Comparison of ENCODE assay signal across 13 mouse cellular contexts in the genomic region with DNA sequence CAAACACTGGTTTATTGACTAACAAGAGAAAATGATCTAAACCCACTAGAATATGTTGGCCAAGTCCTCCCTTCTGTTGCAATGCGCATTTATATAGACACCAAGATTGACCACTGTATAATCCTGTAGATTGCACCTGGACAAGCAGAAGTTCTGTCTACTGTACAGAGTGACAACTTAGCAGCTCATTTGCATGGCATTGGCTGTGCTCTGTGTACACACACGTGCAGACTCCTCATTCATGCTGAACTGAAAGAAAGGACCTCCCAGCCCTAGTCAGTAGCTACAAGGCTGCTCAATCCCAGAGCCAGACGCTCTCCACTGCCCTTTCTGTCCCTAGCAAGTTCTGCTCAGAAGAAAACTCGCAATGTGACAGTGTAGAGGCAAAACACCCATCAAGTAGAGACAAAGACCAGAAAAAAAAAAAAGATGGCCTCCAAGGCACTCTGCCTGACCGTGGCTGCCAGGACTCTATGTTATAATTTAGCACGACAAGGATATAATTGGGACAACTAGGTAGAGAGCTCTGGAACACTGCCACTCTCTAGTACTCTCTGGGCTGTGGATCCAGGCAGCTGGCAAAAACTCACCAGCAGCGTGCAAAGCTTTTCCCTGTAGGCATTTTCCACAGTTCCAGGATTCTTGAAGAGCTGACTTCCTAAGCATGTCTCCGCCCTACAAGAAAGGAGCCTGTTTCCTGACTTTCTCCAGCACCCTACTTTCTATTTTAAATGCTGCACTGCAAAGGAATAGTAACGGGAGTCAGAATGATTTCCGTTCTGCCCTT.
DNase-seq lines count a peak whose midpoint lies in the region; ATAC-seq and TF ChIP-seq lines count a peak whose summit lies in the region.
"Had no signal": no experiment of that assay in that cellular context is flagged by ENCODE, and none has a peak within 500 bp of the region (broad histone marks: within the 10 kb centered on the region; RNA-seq: fewer than 3 reads in every experiment).

No protein-coding gene starts in this region.

- H3K27ac ChIP-seq in hindbrain, postnatal 0 days: no peak overlapping the region
- no peak overlapping the region for H3K27ac ChIP-seq in hindbrain, embryonic 14.5 days
- 0 out of 2 replicates have a peak overlapping the region, but pooled peaks have one; percentile 4 for H3K27ac ChIP-seq in stomach, embryonic 16.5 days (ENCODE audit: low read length)
- H3K27ac ChIP-seq in stomach, postnatal 0 days (replicated peaks): no peak overlapping the region
- H3K27ac ChIP-seq: liver, embryonic 13.5 days; macrophage had no signal

- intact Hi-C loops in heart, postnatal 14 days (cut with DNase I): no loop called here

- no peaks in the 10 kb centered on the region for H3K4me1 ChIP-seq in hindbrain, postnatal 0 days (ENCODE audit: insufficient read depth, low read length)
- no peaks in the 10 kb centered on the region for H3K4me1 ChIP-seq in hindbrain, embryonic 14.5 days (replicated peaks; ENCODE audit: control insufficient read depth, insufficient read depth, low read length)
- no peaks in the 10 kb centered on the region for H3K4me1 ChIP-seq in stomach, embryonic 16.5 days (ENCODE audit: control insufficient read depth, insufficient read depth, low read length)
- H3K4me1 ChIP-seq in stomach, postnatal 0 days (replicated peaks; ENCODE audit: control insufficient read depth, insufficient read depth): no peaks in the 10 kb centered on the region
- H3K4me1 ChIP-seq: liver, embryonic 13.5 days had no signal

- TF ChIP-seq EP300 in stomach, postnatal 0 days (optimal IDR thresholded peaks at IDR 0.05): no peak

- no peaks in the 10 kb centered on the region for H3K27me3 ChIP-seq in hindbrain, postnatal 0 days (ENCODE audit: insufficient read depth, low read length)
- no peaks in the 10 kb centered on the region for H3K27me3 ChIP-seq in hindbrain, embryonic 14.5 days (ENCODE audit: control insufficient read depth, insufficient read depth, low read length)
- no peaks in the 10 kb centered on the region for H3K27me3 ChIP-seq in stomach, embryonic 16.5 days (ENCODE audit: control insufficient read depth, insufficient read depth, low read length)
- no peaks in the 10 kb centered on the region for H3K27me3 ChIP-seq in stomach, postnatal 0 days (ENCODE audit: control insufficient read depth, insufficient read depth, low read length)
- H3K27me3 ChIP-seq: liver, embryonic 13.5 days had no signal

- ATAC-seq in hindbrain, postnatal 0 days: no peak
- no peak for ATAC-seq in hindbrain, embryonic 14.5 days (ENCODE audit: low FRiP score)
- ATAC-seq in stomach, embryonic 16.5 days (ENCODE audit: insufficient read depth, low FRiP score): no peak
- no peak for ATAC-seq in stomach, postnatal 0 days (ENCODE audit: low FRiP score, low TSS enrichment)

- no peak overlapping the region for H3K9ac ChIP-seq in hindbrain, postnatal 0 days (replicated peaks; ENCODE audit: low read length)
- no peak overlapping the region for H3K9ac ChIP-seq in hindbrain, embryonic 14.5 days
- no peak overlapping the region for H3K9ac ChIP-seq in stomach, embryonic 16.5 days (ENCODE audit: low read length)
- no peak overlapping the region for H3K9ac ChIP-seq in stomach, postnatal 0 days (ENCODE audit: low read length)
- H3K9ac ChIP-seq: liver, embryonic 13.5 days had no signal

- H3K9me3 ChIP-seq in hindbrain, postnatal 0 days (ENCODE audit: low read length): no peaks in the 10 kb centered on the region
- no peaks in the 10 kb centered on the region for H3K9me3 ChIP-seq in hindbrain, embryonic 14.5 days (ENCODE audit: control insufficient read depth, low read length)
- H3K9me3 ChIP-seq in stomach, embryonic 16.5 days (replicated peaks; ENCODE audit: control insufficient read depth, low read length): no peaks in the 10 kb centered on the region
- no peaks in the 10 kb centered on the region for H3K9me3 ChIP-seq in stomach, postnatal 0 days (ENCODE audit: control insufficient read depth, low read length)
- H3K9me3 ChIP-seq: liver, embryonic 13.5 days had no signal

- no peaks in the 10 kb centered on the region for H3K36me3 ChIP-seq in hindbrain, postnatal 0 days (ENCODE audit: insufficient read depth, low read length)
- H3K36me3 ChIP-seq in hindbrain, embryonic 14.5 days (replicated peaks; ENCODE audit: control insufficient read depth, insufficient read depth): no peaks in the 10 kb centered on the region
- H3K36me3 ChIP-seq in stomach, embryonic 16.5 days (ENCODE audit: control insufficient read depth, insufficient read depth, low read length): no peaks in the 10 kb centered on the region
- H3K36me3 ChIP-seq in stomach, postnatal 0 days (ENCODE audit: control insufficient read depth, insufficient read depth, low read length): no peaks in the 10 kb centered on the region
- H3K36me3 ChIP-seq: liver, embryonic 13.5 days had no signal

- 60% methylated on average over 10 of the region's 10 CpGs for WGBS in hindbrain, postnatal 0 days
- 76% methylated on average over 10 of the region's 10 CpGs for WGBS in hindbrain, embryonic 14.5 days
- 81% methylated on average over 10 of the region's 10 CpGs for WGBS in stomach, embryonic 16.5 days
- 77% methylated on average over 10 of the region's 10 CpGs for WGBS in stomach, postnatal 0 days

- no peak overlapping the region for H3K4me3 ChIP-seq in hindbrain, postnatal 0 days (ENCODE audit: low read length)
- no peak overlapping the region for H3K4me3 ChIP-seq in hindbrain, embryonic 14.5 days (replicated peaks; ENCODE audit: low read length)
- H3K4me3 ChIP-seq in stomach, embryonic 16.5 days (replicated peaks; ENCODE audit: low read length): no peak overlapping the region
- H3K4me3 ChIP-seq in stomach, postnatal 0 days (ENCODE audit: low read depth, low read length): no peak overlapping the region
- H3K4me3 ChIP-seq: erythroblast, embryonic 14.5 days; liver, embryonic 13.5 days had no signal

- no peak overlapping the region for H3K4me2 ChIP-seq in hindbrain, postnatal 0 days (ENCODE audit: low read depth, low read length)
- no peak overlapping the region for H3K4me2 ChIP-seq in hindbrain, embryonic 14.5 days (replicated peaks)
- no peak overlapping the region for H3K4me2 ChIP-seq in stomach, embryonic 16.5 days (ENCODE audit: low read depth, low read length)
- no peak overlapping the region for H3K4me2 ChIP-seq in stomach, postnatal 0 days (replicated peaks; ENCODE audit: low read depth)
- H3K4me2 ChIP-seq: liver, embryonic 13.5 days had no signal

- peak; percentile 33 for DNase-seq in hindbrain, postnatal 0 days (ENCODE audit: low spot score)
- no peak for DNase-seq in hindbrain, embryonic 14.5 days (ENCODE audit: low spot score)
- no peak for DNase-seq in stomach, postnatal 0 days (ENCODE audit: low spot score)
- peak; percentile 4 to 36 for DNase-seq in heart, postnatal 14 days
- DNase-seq in telencephalon, adult 2 months (ENCODE audit: low read depth, low spot score): peak; percentile 48
- no peak for DNase-seq in adrenal gland, postnatal 25 days
- no peak for DNase-seq in adrenal gland, adult (ENCODE audit: inconsistent age in 2 of 2, low spot score in 1 of 2)
- DNase-seq: liver, embryonic 13.5 days; spleen, adult 18-20 months; thymus, postnatal 36 days had no signal

- TF ChIP-seq CTCF in hindbrain, postnatal 0 days (IDR thresholded peaks at IDR 0.05; ENCODE audit: low read depth): no peak
- TF ChIP-seq CTCF in stomach, postnatal 0 days (IDR thresholded peaks at IDR 0.05; ENCODE audit: low read depth): no peak

Comparison
In these comparisons a context has a peak if more than half of its experiments do, and no peak if none do; other contexts are left out.
1. DNase-seq: peak in hindbrain, postnatal 0 days (single experiment), heart, postnatal 14 days (2 of 2) and telencephalon, adult 2 months (single experiment); none in hindbrain, embryonic 14.5 days (single experiment), stomach, postnatal 0 days (single experiment), adrenal gland, postnatal 25 days (single experiment) and adrenal gland, adult (0 of 2).